Mouse (Mus musculus): ENCODE data around the gene Ryr3.

The Ryr3 gene

DNA sequence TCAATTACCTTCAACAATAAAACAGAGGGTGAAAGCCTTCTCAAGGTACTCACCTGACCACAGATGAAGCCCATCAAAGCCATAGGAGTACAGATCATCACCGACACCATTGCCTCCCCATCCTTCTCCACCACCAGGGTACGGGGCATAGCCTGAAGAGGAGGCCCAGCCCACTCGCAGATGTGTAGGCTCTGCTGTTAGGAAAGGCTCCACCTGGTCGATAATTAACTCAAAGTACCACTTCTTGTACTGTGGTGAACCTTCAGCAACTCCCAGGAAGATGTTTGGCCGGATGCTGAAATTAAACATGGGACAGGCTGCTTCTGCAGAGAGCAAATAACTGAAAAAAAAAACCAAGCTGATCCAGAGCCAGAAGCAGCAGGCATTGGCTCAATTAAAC lies 316.1 kb downstream of the Ryr3 start:
- no peak for DNase-seq

DNA sequence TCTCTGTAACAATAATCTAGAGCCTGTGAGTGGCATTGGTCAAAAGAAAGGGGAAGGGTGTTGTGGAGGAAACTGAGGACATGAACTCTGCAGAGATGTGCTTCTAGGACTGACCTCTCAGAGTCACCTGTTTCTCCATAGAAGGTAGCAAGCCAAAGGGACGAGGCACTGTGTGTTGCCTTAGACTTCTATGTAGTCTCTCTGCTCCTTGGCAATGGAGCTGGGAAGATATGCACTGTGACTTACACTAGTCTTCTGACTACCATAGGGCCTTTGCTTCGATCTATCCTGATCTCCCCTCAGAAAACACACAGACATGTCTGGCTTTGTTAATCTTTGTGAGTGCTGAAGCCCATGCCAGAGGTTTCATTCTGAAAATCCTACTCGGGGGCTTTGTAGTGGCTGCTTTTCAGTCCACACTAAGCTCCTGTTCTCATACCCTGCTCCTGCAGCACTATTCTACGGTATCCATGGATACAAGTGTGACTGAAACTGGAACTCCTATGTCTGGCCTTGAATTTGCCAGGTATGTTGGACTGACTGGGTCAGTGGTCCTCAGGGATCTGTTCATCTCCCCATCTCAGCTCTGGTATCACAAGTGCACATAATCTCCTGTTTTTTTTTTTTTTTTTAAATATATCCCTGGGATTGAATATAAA lies 332.3 kb downstream of the Ryr3 start:
- DNase-seq: no peak

DNA sequence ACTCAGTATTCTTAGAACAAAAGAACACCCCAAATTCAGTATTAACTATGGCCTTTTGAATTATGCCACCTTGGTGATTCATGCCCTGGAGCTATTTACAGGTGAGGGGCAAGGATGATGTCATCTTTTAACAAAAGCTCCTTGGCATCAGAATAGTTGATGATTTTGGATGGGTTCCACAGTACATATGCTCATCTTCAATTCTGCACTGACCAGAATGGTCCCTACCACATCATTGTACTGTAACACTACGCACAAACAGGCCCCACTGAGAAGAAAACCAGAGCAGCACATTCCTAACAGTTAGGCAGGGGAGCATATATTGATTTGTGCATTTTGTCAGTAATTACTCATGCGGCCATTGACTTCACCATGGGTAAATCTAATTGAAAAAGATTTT lies 335.1 kb downstream of the Ryr3 start:
- DNase-seq: no peak

DNA sequence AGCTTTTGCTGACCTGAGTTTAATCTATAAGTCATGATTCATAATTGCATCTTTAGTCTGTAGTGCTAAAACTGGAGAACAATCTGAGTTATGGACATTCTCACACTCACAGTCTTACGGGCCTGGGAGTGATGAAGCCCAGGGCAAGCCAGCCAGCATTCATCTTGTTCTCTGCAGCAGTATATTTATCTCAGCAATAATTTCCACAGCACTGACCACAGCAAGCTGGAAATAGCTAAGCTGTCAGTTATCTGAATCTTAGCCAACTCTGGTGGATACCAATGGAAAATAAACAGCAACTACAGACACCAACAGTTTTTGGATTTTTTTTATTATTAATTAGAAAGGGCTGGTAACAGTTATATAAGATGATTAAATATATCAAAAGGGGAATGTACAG lies 335.5 kb downstream of the Ryr3 start:
- DNase-seq: no peak

DNA sequence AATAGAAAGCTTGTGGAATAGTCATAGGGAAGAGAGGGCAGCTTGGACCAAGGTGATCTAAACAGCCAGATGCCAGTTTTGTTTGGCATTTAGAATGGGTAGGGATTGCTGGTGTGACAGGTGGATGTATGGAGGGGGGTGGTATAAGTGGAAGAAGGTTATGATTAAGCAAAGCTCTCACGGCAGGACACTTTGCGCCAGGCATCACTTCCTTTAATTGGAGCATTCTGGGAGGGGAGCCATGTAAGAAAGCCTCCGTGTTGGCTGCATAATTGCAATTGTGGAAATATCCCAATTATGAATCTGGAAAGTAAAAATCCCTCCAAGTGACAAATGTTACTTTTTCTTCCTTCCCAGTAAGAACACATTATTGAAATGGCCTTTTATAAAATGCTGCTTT lies 339.5 kb downstream of the Ryr3 start:
- no peak for DNase-seq

DNA sequence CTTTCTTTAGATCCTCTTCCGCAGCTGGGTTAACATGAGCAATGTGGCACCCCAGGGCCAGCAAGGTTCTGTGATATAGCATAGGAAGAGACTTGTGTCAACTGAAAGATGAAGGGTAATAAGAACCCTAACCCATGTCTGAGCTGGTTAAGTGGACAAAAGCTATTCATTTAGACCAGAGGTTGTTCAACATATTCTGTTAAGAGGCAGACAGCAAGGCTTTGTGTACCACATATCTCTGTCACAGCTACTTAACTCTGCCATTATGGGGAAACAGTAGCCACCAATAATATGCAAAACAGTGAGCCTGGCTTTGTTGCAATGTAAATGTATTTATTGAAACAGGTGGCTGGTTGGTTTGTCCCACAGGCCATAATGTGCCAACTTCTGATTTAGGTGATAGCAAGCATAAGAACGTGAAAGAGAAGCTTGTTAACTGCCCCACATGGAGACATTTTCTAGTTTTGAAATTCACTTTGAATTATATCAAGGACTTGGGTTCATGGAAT lies 350.8 kb downstream of the Ryr3 start:
- no peak for DNase-seq

DNA sequence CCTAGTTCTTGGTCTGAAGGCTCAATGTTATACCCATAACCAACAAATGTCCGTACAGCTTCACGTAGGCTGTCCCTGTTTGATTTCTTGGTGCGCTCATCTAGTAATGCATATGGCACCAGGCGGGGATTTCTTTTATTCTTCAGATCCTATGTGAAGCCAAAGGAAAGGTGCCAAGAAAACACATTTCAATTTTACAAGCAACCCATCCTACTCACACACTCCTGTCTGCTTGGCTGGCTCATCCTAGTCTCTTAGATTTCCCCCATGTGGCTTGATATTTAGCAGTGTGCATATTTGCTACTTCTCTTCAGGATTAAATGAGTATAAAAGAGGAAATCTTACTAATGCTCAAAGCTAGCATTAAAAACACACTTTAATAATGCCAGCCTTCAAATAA lies 355.1 kb downstream of the Ryr3 start:
- DNase-seq: no peak

DNA sequence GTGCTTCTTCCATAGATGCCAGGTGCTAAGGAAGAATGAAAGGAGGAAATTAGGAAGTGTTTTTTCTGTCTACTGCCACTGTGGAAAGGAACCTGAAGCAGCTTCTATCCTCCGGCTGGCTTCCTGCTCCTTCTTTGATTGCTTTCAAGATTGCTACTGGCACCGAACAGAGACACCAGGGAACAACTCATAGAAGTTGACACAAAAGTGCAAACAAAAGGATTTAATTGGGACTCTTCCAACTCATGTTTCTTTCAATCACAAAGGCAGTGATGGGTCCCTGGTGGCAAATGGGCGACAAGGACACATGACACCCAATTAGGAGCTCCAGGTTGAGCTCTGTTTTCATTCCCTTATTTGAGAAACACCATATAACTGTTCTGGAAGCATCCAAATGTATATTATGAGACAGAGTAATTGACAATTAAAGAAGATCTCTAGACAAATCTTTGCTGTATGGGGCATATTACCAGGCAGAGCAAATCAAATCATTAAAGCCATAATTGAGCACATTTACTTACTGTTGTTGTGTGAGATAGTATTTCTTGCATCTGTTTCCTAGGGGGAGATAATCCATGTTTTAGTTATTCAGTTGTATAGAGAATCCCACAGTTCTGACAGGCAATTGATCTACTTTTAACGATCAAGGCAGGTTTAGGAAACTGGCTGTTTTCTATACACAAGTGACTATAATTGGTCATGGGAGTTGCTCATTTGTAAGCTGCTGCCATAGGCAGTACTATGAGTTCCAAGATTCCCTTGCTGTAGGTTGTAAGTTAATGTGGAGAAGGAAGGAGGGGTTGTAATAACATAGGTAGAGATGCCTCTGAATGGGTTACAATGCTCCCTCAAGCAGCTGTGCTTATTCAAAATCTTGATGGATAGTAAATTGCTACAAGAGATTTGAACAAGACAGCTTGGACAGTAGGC lies 371.0 kb downstream of the Ryr3 start:
- DNase-seq: no peak

DNA sequence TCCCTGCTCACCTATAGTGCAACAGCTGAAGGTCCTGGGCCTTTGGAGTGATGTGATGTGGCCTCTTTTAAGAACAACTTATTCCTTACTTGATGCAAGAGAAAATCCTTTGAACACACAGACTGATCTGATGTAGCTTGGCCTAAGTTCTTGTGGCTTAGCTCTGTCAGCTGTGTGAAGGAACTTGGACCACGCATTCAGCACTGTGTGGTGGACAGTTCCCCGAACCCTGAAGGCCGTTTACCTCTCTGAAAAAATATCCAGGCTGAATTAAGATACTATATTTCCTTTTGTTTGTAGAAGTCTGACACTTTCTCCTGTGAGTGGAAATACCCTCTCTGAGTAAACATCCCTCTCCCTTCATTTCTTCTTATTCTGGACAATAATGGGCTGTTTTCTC lies 374.0 kb downstream of the Ryr3 start:
- no peak for DNase-seq

DNA sequence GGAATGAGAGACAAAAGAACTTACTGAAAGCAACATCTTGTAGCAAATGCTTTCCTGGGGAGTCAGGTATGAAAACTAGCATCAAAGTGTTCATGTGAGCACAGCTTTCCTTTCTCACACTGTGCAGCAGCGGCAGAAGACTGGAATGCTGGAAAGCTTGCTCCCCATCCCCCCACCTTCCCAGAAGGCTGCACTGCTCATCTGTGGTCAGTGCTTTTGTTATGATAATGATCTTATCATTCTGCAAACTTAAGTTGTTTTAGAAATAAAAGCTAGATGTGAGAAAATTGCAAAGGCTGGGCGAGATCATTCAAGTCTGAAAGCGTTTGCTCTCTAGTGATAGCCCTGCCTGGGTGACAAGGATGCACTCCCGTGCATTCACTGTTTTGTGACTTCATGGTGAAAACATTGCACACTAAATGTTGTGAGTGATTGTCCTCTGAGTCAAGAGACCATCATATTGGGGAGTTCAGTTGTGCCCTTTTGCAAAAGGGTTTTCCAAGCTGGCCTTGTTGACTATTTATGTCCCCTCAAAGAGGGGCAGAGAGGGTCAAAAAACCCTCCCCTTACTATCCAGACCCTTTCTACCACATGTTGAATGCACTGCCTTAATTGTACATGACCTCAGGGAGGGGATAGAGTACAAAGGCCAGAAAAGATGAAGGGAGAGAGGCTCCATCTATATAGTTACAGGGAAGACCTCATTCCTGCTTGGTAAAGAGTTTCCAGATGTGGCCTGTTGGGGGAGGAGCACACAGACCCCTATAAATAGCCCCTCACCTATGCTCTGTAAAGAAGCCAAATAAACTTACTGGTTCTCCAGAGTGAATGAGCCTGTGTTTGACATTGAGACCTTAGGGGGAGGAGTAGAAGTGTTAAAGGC lies 385.2 kb downstream of the Ryr3 start:
- DNase-seq: no peak

DNA sequence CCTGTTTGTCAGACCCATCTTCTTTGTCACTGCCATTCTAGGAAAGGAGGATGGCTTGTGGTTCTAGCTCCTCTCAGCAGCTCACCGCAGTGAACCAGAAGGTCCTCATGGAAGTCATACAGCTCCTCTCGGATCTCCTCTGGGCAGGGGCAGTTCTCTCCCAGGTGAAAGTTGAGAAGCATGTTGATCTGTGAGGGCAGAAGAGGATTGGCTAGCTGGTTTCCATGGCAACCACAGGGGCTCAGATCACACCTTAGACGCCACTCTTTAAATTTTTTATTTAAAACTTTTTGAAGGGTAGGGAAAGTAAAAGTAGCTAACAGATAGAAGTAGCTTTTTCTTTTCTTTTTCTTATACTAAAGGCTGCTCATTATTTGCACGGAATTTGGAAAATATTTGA lies 390.3 kb downstream of the Ryr3 start:
- no peak for DNase-seq

DNA sequence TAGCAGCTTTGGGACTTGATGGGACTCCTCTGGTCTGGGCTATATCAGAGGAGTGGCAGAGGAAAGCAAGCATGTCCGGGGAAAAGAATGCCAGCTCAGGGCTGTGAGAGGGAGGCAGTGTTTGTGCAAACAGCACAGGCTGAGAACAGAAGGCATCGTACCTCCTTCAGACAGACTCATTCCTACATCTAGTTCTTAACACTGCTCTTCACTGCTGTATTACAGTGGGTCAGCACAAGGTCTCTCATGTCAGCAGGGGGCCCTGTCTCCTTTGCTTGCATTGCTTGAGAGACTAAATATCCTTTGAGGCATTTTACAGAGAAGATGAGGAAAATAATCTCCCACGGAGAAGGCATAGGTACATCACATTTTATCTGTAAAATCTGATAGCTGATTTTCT lies 394.2 kb downstream of the Ryr3 start:
- no peak for DNase-seq

DNA sequence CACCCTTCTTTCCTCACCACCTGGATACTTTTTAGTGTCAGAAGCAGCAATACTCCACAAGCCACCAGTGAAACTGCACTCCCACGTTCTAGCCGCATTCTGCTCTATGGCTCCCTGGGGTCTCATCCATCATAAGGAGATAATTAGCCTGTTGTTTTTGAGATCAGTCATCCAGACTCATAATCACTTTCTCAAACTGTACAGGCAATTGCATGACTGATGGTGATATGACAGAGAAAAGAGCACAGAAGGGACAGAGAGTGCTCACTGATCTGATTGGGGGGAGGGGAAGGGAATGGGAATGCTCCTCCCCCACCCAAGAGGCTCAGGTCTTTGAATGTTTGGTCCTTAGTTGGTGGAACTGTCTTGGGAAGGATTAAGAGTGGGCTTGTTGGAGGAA lies 397.8 kb downstream of the Ryr3 start:
- DNase-seq: no peak

DNA sequence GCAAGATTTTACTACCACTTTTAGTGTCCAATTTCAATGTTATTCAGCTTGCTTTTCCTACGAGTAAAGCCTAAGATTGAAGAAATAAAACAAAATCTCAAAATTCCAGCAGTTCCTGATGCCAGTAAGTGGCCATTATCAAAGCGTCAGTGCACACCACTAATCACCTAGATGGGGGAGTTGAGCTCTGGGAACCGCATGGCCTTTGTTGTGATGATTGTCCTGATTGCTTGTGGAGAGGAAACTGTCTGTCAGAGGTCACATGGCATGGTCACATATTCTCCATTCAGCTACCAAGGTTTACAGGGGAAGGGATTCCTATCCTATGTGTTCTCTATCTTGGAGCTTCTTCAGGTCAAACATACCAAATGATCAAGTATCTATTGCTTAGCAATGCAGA lies 399.9 kb downstream of the Ryr3 start:
- no peak for DNase-seq

DNA sequence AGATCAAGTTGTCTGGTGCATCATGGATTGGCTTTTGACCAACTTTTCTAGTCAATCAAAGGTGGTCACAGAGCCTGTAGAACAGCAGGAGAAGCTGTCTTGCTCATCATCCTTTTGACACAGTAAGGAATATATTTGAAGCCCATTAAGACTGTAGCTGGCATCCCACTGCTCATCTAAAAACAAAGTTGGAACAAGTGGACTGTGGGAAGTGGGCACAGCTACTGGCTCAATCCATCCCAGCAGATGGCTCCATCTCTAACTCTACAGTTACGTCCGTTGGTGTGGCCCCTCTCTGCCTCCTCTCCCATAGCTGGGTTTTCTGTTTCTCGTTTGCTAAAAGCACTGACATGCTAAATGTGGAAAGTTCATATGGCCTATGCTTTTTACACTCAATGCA lies 400.9 kb downstream of the Ryr3 start:
- no peak for DNase-seq

DNA sequence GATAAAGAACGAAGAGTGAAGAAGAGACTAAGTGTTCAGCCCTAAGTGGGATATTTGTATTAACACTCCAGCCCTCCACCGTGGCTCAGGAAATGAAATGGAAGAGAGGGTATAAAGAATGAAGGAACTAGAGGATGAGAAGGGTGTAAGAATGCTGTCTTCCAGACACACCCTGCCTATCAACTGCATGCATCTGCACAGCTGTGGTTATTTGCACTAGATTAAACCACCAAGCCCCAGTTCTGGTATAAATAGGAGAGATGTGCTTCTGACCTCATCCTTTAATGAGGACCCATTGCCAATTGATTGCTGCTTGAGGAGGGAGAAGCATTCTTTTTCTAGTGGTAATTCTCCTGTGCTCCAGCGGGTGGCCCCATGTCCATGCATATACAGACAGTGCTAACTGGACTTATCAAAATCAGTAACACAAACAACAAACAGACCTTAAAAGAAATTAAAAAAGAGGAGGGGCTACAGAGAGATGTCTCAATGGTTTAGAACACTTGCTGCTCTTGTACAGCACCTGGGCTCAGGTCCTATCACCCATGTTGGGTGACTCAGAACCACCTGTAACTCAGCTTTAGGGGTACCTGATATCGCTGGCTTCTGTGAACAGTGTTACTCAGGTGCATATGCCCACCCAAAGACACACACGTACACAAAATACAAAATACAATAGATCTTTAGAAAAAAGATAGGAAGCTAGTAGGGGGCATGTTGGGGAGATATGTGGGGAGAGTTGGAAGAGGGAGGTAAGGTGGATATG lies 404.1 kb downstream of the Ryr3 start:
- no peak for DNase-seq

DNA sequence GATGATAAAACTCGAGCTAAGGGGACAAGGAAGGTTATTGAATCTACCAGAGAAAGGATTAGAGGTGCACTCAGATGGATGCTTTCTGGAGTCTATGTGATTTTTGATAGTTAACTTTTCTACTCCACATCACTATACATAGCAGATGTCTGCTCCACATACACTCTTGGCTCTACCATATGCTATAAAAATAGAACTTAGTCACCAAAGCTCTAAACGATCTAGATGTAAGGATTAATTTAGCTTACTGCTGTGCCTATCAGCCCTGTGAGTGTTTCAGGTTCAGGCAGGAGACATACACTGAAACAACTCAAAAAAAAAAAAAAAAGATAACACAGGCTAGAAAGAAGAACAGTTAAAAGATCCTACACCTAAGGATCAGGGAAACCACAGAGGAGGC lies 410.9 kb downstream of the Ryr3 start:
- no peak for DNase-seq

DNA sequence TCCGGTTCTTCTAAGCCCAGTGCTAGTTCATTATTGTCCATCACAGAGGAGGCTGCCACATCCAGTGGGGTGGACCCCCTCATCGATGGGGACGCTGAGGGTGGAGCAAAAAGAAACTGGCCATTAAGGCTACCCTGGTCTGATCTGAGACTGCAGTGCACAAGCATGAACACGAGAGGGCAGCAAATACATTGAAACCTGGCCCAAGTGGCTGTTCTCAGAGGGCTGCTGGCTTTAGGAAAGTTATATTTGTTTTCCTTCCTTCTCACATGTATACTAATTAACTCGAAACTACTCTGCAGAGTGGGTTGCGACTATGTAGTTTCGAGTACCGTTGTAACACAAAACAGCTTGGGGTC lies 416.9 kb downstream of the Ryr3 start:
- peak; percentile 61 for DNase-seq

DNA sequence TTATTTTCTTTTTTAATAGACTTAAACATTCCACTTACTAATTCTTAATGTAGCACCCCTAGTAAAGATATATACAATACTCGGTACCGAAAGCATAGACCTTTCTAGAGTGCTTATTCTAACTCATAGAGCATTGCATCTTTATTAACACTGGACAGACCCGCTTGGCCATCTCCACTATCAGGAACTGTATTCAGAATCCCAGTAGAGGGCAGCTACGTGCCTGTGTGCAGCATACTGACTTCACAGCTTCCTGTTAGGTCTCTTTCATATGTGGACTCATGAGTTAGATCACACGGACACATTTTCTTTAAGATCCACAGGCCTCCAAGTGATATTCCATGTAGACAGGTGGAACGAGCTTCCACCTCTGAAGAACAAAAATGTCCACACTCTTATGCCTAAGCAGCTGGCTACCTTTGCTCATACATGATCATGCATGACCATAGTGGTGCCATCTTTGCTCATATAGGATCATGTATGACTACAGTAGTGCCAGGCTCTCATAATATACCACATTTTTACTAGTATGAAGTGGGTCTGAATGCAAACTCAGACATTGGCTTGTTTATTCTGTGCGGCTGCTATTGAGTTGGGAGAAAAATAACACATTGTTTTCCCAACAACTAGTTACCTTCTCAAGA lies 417.4 kb downstream of the Ryr3 start:
- DNase-seq: no peak

DNA sequence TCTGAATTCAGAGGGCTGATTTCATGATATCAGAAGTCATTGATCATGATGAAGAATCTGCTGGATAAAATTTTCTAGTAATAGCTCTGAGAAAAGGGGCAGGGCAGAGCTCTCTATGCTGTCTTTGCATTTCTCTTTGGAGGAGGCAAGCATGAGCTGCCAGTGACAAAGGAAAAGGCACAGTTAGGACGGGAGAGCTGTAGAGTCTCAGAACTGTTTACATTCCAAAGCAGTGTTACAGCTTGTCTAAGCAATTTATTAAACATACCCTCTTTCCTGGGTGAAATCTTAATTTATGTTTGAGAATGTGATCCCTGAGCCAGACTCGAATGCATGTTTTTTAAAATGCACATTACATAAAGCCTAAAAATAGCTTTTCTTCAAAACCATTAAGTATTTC lies 435.3 kb downstream of the Ryr3 start:
- DNase-seq: no peak

DNA sequence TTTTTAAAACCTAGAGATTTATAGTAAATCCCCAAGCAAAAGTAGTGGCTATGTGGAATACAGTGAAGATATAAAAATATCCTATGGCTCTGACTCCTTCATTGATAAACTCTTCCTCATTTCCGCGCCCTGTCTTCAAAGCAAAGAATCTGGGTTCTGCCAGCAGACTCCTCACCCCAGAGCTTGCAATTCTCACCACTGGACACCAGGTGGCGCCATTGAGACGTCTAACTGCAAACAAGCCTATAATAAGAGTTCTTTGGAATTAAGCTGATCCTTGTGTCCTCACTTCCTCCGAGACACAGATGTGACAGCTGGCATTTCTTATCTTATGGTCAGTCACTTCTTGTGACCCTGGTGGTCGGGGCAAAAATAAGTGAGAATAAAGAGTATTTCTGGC lies 442.1 kb downstream of the Ryr3 start:
- peak; percentile 67 for DNase-seq

DNA sequence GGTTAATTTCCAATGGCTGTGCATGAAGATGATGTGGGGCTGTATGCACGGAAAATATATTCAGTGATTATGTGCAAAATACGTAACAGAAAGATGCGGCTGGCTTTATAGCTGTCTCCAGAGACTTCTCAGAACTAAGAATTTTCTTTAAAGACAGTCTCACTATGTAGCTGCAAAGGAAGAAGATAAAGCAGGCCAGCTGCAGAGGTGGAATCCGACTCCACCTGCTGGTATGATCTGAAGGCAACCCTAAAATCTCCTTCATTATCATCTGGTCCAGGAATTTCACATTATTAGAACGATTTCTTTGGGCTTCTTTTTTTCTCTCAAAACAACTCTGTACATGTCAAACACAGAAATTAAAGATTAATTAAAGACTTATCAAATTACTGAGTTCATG lies 449.2 kb downstream of the Ryr3 start:
- no peak for DNase-seq
